Mouse (Mus musculus): ENCODE measurements at regions not wholly inside any gene's neighbourhood (a gene's known extent, or its start where the extent isn't known, plus 50 kb on each side); places are given as distances from the start of the nearest gene placed in this dataset.
"Not testable (repeated sequence)": the region's sequence is repeated elsewhere in the genome, so short reads cannot be mapped to it uniquely, and the experiment has no call there.

- no peak for DNase-seq
Observed at GRCm38 (mm10) chr2:63706643-63707042, 391.2 kb downstream of the Fign start.

- no peak for DNase-seq
Observed at GRCm38 (mm10) chr2:63706183-63706582, 391.7 kb downstream of the Fign start.

- peak; percentile 49 for DNase-seq
Observed at GRCm38 (mm10) chr2:63702333-63703096, 395.3 kb downstream of the Fign start.

- DNase-seq = peak; percentile 8 to 13
Observed at GRCm38 (mm10) chr2:63701861-63702260, 396.0 kb downstream of the Fign start.

GRCm38 (mm10) chr2:63700255-63700654 is 397.6 kb downstream of the Fign start:
- DNase-seq = peak; percentile 8 to 53

- DNase-seq = no peak
Observed at GRCm38 (mm10) chr2:63669700-63670099, 428.1 kb downstream of the Fign start.

GRCm38 (mm10) chr2:63668784-63669183 is 429.1 kb downstream of the Fign start:
- DNase-seq = no peak

- not testable (repeated sequence) for DNase-seq
Observed at GRCm38 (mm10) chr2:63659947-63660346, 437.9 kb downstream of the Fign start.
